Mouse (Mus musculus): ENCODE measurements around the gene Syde2. TPM values are rescaled to one million over a fixed set of nuclear protein-coding genes. Genes with fewer than 3 reads are reported as not detected.

Gene Syde2
- polyA plus RNA-seq (2016; fragmentation: Nextera tagmentation; extraction: Ambion mirVana): 1.4 and 2.0 TPM in 2 replicates

DNA sequence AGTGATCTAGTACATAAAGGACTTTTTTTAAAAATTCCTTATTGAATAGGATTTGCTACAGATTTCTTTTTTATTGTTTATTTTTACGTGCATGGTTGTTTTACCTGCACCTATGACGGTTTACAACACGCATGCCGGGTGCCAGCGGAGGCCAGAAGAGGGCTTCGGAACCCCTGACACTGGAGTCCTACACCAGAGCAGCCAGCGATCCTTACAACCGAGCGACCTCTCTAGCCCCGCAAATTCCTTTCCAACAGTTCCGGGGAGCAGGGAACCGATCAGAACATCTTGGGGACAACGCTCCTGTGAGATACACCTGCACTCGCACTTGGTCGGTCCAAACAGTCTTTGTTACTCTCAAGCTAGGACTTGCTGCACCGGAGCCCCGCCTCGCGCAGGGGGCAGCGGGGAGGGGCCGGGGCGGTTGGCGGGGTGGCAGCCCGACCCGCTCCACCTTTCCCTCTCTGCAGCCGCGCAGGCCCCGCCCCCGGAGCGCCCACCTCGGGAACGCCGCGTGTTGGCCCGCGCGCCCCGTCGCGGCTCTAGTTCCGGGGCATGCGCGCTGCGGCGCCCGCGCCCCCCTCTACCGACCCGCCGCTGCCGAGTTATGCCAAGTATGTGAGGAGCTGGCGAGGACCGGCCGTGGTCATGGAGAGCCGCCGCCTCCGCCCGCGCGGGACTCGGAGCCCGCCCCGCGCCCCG is at the start of gene Syde2:
Gene Syde2 (plus strand): TSS at position 603 of the 702 bp plus-strand sequence.
- Histone ChIP-seq H3K4me3 (peak within 1 kb of the TSS; percentile 73), H3K9ac (peak within 1 kb of the TSS; percentile 71), H3K9me3 (replicated peaks) (no peaks in the 10 kb centered on the region), H3K4me2 (replicated peaks) (peak within 1 kb of the TSS; percentile 86), H3K4me1 (peaks cover 13% of the 10 kb centered on the region), H3K27me3 (peaks cover 32% of the 10 kb centered on the region), H3K36me3 (no peaks in the 10 kb centered on the region), H3K27ac (peak within 1 kb of the TSS; percentile 71)
- WGBS: under 1% methylated on average over 65 of the region's 65 CpGs
- peak; percentile 89 for ATAC-seq (ENCODE audit: low FRiP score)

DNA sequence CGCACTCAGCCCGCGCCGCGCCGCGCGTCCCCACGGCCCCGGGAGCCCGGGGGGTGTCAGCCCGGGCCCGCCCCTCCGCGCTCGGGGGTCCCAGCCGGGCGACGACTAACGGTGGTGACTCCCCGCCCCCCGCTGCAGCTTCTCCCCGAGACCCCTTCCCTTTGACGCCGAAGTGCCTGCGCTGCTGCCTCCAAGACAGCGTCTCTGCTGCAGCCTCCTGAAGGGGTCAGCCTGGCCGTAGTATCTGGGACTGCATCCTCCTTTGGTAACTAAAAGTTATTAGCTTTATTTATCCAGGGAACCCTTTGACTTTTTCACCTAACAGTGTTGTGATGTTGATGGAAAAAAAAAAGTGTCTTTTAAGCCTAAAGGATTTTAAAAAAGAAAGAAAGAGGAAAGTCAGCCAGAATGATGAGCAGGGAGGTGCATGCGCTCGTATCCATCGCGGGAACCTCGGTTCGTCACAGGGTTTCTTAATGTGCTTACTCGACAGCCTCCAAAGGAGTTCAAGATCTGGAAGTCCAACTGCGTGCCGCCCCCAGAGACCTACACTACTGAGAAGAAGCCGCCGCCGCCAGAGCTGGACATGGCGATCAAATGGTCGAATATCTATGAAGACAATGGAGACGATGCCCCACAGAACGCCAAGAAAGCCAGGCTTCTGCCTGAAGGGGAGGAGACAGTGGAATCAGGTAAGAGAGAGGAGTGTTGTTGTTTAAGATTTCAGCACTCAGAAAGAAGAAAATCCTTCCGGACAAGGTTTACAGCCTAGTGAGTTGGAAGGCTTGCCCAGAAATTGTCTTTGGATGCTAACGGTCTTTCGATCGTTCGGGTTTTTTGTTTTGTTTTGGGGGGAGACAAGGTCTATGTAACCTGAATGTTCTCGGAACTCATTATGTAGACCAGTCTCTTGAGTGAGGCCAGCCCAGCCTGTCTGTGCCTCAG is 49.0 kb upstream of the Syde2 start:
- no peaks in the 10 kb centered on the region for H3K9me3 ChIP-seq (replicated peaks)
- peak overlapping the region; percentile 77 for H3K4me2 ChIP-seq (replicated peaks)
- peak overlapping the region; percentile 81 for H3K27ac ChIP-seq
- H3K36me3 ChIP-seq: peaks cover 14% of the 10 kb centered on the region
- H3K4me3 ChIP-seq: peak overlapping the region; percentile 97
- 21% methylated on average over 47 of the region's 50 CpGs for WGBS
- H3K4me1 ChIP-seq: peaks cover 22% of the 10 kb centered on the region
- H3K27me3 ChIP-seq: no peaks in the 10 kb centered on the region
- peak; percentile 51 for ATAC-seq (ENCODE audit: low FRiP score)
- peak overlapping the region; percentile 94 for H3K9ac ChIP-seq

DNA sequence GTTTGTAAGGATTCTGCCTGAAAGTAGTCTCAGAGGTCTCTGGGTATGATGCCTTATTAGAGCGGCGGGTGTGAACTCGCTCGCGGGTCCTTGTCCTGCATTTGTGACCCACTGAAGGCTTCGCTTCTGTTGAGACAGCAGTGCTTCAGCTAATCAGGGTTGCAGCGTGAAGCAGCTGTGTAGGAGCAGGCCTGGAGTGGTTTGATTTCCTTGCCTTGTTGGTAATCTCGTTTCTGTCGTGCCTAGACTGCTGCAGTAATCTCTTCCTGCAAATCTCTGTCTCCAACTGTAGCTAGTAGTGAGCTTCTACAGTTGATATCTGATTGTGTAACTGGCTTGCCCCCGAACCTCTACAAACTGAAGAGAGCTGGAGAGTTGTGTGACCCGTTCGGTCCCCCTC is 48.3 kb upstream of the Syde2 start:
- no peak for ATAC-seq (ENCODE audit: low FRiP score)
- Histone ChIP-seq H3K36me3 (peaks cover 19% of the 10 kb centered on the region), H3K4me3 (peak overlapping the region; percentile 97), H3K27ac (no peak overlapping the region), H3K9ac (peak overlapping the region; percentile 94), H3K9me3 (replicated peaks) (no peaks in the 10 kb centered on the region), H3K27me3 (no peaks in the 10 kb centered on the region), H3K4me2 (replicated peaks) (peak overlapping the region; percentile 77), H3K4me1 (peaks cover 22% of the 10 kb centered on the region)
- WGBS: 88% methylated on average over 12 of the region's 12 CpGs

DNA sequence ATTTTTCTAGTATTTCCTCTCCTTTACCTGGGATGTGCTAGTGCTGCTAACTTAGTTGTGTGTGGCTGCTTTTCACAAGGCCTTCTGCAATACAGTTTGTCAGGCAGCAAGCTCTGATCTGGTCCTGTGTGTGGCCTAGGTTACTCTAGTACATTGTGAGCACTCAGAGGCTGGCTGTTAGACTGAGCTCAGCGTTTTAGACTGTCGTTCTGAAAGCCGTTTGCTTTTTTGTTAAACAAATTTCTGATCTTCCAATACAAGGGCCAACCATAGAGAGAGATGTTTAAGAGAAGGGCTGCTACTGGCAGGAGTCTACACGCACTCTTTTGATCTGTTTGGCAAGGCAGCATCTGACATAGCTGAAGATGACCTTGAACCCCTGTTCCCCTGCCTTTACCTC is 47.7 kb upstream of the Syde2 start:
- no peak overlapping the region for H3K27ac ChIP-seq
- H3K4me2 ChIP-seq (replicated peaks): 0 out of 2 replicates have a peak overlapping the region, but pooled peaks have one; percentile 77
- H3K4me1 ChIP-seq: peaks cover 22% of the 10 kb centered on the region
- H3K9ac ChIP-seq: peak overlapping the region; percentile 18; the same call in 1 of the 2 replicates
- 92% methylated on average over 4 of the region's 4 CpGs for WGBS
- H3K9me3 ChIP-seq (replicated peaks): no peaks in the 10 kb centered on the region
- peaks cover 25% of the 10 kb centered on the region for H3K36me3 ChIP-seq
- no peaks in the 10 kb centered on the region for H3K27me3 ChIP-seq
- H3K4me3 ChIP-seq: no peak overlapping the region
- ATAC-seq (ENCODE audit: low FRiP score): no peak

DNA sequence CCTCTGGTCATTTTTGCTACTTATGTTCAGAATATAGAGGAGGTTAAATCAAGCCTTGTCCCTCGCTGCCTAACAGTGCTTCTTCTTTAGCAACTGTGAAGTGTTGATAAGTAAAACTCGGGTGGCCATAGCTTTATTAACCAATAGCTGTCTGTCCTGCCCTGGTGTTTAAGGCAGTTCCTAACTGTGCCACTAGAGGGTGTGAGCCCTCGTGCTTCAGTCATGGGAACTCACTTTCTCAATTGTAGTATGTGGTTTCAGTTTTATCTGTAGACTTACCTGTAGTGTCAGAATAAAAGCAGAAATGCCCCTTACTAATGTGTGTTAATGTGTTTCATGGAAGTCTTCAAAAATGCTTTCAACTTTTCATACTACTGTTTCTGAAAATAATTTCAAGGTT is 45.7 kb upstream of the Syde2 start:
- Histone ChIP-seq H3K4me3 (no peak overlapping the region), H3K27me3 (no peaks in the 10 kb centered on the region), H3K4me2 (replicated peaks) (no peak overlapping the region), H3K9me3 (replicated peaks) (no peaks in the 10 kb centered on the region), H3K9ac (no peak overlapping the region), H3K4me1 (peaks cover 22% of the 10 kb centered on the region), H3K36me3 (peaks cover 27% of the 10 kb centered on the region), H3K27ac (no peak overlapping the region)
- 20% methylated on average over 3 of the region's 3 CpGs for WGBS
- ATAC-seq (ENCODE audit: low FRiP score): no peak

DNA sequence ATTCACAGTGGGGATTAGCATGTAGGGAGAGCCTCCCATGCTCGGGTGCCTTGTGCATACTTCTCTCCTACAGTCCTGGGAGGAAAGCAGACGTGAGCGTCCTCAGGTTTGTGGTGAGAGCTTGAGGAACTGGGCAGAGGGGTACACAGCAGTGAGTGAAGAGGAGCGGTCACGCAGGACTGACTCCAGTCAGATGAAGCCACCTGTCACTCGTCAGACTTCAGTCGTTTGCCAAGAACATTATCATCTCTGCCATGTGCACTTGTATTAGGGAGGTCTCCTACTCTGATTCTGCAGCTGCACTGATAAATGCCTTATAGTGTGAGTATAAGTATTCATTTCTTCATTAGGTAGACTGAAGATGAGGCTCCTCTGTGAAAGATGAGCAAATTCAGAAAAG is 43.3 kb upstream of the Syde2 start:
- Histone ChIP-seq H3K27me3 (no peaks in the 10 kb centered on the region), H3K9ac (no peak overlapping the region), H3K4me2 (replicated peaks) (no peak overlapping the region), H3K36me3 (peaks cover 26% of the 10 kb centered on the region), H3K4me1 (peaks cover 12% of the 10 kb centered on the region), H3K4me3 (no peak overlapping the region), H3K27ac (no peak overlapping the region), H3K9me3 (replicated peaks) (no peaks in the 10 kb centered on the region)
- 89% methylated on average over 7 of the region's 7 CpGs for WGBS
- ATAC-seq (ENCODE audit: low FRiP score): no peak

DNA sequence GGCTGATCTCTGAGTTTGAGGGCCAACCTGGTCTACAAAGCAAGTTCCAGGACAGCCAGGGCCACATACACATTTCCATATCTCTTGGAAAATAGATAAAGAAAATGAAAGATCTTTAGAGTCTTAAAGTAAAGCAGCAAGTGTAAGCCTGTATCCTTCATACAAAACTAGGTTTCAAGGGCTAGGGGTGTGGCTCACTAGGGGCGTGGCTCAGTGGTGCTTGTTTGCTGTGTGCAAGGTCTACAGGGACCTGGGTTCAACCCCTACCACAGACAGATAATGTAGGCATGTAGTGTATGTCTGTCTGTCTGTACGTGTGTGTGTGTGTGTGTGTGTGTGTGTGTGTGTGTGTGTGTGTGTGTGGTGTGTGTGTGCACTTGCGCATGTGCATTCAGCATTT is 41.8 kb upstream of the Syde2 start:
- Histone ChIP-seq H3K9me3 (replicated peaks) (no peaks in the 10 kb centered on the region), H3K4me3 (no peak overlapping the region), H3K27ac (no peak overlapping the region), H3K9ac (no peak overlapping the region), H3K36me3 (peaks cover 20% of the 10 kb centered on the region), H3K27me3 (no peaks in the 10 kb centered on the region), H3K4me1 (peaks cover 11% of the 10 kb centered on the region; the same call in 1 of the 2 replicates), H3K4me2 (replicated peaks) (no peak overlapping the region)
- ATAC-seq (ENCODE audit: low FRiP score): no peak
- 81% methylated on average over 3 of the region's 3 CpGs for WGBS

DNA sequence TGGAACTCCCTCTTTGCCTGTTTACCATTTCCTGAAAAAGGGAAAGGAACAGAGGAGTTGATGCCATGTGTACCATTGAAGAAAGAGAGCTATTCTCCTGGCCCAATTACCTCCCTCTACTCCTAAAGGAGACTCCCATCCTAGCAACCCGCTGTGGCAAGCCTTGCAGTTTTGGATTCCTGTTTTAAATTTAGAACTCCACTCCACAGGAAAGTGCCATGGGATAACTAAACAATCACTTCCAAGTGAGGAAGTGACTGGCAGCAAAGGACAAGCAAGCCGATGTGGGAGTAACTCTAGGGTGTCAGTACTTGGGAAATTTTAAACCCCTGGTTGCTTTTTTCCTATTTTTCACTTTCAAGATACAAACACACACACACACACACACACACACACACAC is 41.0 kb upstream of the Syde2 start:
- H3K4me3 ChIP-seq: no peak overlapping the region
- H3K9me3 ChIP-seq (replicated peaks): no peaks in the 10 kb centered on the region
- H3K4me1 ChIP-seq: peaks cover 10% of the 10 kb centered on the region; the same call in 1 of the 2 replicates
- H3K9ac ChIP-seq: no peak overlapping the region
- no peak overlapping the region for H3K27ac ChIP-seq
- no peaks in the 10 kb centered on the region for H3K27me3 ChIP-seq
- 81% methylated on average over 2 of the region's 2 CpGs for WGBS
- no peak for ATAC-seq (ENCODE audit: low FRiP score)
- no peak overlapping the region for H3K4me2 ChIP-seq (replicated peaks)
- H3K36me3 ChIP-seq: peaks cover 17% of the 10 kb centered on the region

DNA sequence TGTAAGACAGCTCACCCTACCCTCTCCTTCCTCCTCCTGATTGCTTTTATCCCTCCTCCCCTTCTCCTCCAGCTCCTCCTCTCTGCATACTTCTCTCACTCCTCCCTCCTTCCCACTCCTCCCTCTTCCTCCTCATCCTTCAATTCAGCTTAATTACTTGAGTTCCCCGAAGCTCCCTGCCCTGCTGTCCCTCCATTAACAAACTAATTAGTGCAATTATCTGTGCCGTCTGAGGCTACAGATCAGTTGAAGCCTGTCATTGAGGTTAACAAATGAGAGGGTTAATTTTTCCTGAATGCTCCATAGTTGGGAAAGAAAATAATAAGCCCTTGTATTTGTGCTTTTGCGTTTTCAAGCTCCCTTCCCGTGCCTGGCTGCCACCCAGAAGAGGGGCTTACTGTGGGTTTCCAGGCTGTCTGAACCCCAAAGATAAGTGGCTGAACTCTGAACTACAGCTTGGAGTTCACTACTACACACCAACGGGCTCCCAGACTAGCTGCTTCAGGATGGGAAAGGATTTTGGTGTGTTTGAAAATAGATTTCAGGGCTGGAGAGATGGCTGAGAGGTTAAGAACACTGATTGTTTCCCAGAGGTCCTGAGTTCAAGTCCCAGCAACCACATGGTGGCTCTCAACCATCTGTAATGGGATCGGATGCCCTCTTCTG is 40.0 kb upstream of the Syde2 start:
- H3K4me1 ChIP-seq: peaks cover 7% of the 10 kb centered on the region; the same call in 1 of the 2 replicates
- H3K36me3 ChIP-seq: peaks cover 17% of the 10 kb centered on the region
- 39% methylated on average over 6 of the region's 6 CpGs for WGBS
- H3K27me3 ChIP-seq: no peaks in the 10 kb centered on the region
- H3K9ac ChIP-seq: no peak overlapping the region
- no peak overlapping the region for H3K4me2 ChIP-seq (replicated peaks)
- H3K27ac ChIP-seq: no peak overlapping the region
- no peaks in the 10 kb centered on the region for H3K9me3 ChIP-seq (replicated peaks)
- no peak for ATAC-seq (ENCODE audit: low FRiP score)
- no peak overlapping the region for H3K4me3 ChIP-seq

DNA sequence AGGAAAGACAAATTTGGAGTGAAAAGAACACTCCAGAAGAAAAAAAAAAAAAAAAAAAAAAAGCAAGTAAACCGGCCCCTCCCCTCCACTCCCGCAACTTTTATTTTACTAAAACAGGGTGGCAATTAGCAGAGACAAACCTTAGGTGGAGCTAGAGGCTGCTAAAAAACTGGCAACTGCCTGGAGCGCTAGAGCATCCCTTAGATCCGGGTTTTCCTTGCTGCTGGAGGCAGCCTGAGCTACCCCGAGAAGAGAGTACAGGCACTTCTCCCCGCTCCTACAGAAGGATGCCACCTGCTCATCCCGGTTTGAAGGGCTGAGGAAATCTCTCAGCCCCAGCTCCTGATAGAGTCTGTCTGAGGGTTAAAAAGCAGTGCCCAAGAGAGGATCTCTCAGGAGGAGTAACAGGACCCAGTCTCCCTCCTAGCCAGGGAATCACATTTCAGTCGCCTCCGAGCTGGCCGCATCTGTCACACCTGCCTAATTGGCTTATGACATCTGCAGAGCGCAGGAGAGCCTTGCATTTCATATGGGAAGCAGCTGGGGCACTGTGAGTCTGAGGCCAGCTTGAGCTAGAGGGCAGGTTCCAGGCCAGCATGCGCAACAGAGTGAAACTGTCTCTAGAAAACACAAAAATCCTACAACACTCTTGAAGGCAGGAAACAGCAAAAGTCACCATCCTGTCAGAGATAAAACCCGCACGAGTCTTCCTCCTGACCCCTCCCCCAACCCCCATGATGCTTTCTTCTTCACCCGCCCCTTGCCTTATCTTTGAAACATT is 37.4 kb upstream of the Syde2 start:
- Histone ChIP-seq H3K27me3 (peaks cover 2% of the 10 kb centered on the region; the same call in 1 of the 2 replicates), H3K4me3 (no peak overlapping the region), H3K27ac (no peak overlapping the region), H3K36me3 (0 out of 2 replicates have a peak, but pooled peaks cover under 1% of the 10 kb centered on the region), H3K9me3 (replicated peaks) (no peaks in the 10 kb centered on the region), H3K9ac (0 out of 2 replicates have a peak overlapping the region, but pooled peaks have one; percentile 42), H3K4me2 (replicated peaks) (peak overlapping the region; percentile 40), H3K4me1 (peaks cover 7% of the 10 kb centered on the region; the same call in 1 of the 2 replicates)
- WGBS: 7% methylated on average over 15 of the region's 15 CpGs
- ATAC-seq (ENCODE audit: low FRiP score): peak; percentile 81

DNA sequence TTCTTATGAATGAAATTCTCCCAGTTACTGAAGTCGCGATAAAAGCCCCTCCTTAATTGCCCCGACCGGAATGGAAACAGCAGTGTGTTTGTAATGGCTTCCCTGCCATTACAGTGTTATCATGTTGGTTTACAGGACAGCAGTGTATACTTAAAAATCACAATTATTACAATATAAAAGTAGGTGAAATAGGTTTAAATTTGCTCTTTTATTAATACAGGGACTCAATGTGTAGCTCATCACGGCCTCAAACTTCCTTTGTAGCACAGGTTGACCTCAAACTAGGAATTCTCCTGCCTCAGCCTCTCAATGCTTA is 36.9 kb upstream of the Syde2 start:
- no peaks in the 10 kb centered on the region for H3K36me3 ChIP-seq
- peaks cover 2% of the 10 kb centered on the region; the same call in 1 of the 2 replicates for H3K27me3 ChIP-seq
- H3K27ac ChIP-seq: no peak overlapping the region
- WGBS: 54% methylated on average over 5 of the region's 5 CpGs
- peaks cover 7% of the 10 kb centered on the region; the same call in 1 of the 2 replicates for H3K4me1 ChIP-seq
- H3K4me3 ChIP-seq: no peak overlapping the region
- no peak overlapping the region for H3K9ac ChIP-seq
- 0 out of 2 replicates have a peak, but pooled peaks have one; percentile 11 for ATAC-seq (ENCODE audit: low FRiP score)
- 0 out of 2 replicates have a peak overlapping the region, but pooled peaks have one; percentile 40 for H3K4me2 ChIP-seq (replicated peaks)
- H3K9me3 ChIP-seq (replicated peaks): no peaks in the 10 kb centered on the region
